Mouse (Mus musculus) c-Kit-positive CD71-negative TER-119-negative erythroid progenitor cells, embryonic 14.5 days (primary cell): ENCODE measurements around the gene Slc12a8.
"Not testable (repeated sequence)": the region's sequence is repeated elsewhere in the genome, so short reads cannot be mapped to it uniquely, and the experiment has no call there.

Source experiments
- DNase-seq: peaks from one replicate; pipeline ENCODE4 v3.0.0-alpha.2; 2013; ENCODE audit warnings: low read depth

The Slc12a8 gene

DNA sequence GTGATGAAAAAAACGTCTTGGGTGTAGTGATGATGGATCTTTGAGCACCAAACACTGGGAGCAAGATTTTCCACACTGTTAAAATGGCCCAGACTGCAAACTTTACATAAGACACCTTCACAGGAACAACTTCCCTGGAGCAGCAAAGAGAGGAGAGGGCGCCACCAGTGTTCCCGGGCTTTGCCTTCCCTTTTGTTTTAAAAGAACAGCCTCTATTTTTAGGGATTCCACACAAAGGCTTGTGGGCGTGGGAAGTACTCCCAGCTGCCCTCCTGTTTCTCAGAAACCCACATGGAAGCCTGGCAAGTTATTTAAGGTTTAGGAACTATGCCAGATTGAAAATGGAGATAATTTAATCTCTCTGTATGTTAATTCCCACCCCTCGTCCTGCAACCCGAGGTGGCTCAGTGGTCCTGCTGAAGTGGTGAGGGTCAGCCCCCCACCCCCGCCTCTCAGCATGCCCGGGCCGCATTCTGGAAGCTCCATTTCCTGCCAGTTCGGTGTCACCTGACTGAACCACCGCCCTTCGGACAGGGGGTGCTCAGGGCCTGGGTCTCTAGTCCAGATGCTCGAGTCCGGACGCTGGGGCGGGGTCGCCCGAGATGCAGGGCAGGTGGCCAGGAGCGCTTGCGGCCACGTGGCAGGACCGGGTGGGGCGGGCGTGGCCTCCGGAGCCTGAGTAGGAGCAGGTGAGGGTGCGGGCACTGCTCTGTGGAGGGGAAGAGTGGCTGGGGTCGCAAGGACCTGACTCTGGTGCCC lies at the start of gene Slc12a8:
TSS of gene Slc12a8 (plus strand) at position 522 of the 759 bp plus-strand sequence.
- DNase-seq, result no peak

DNA sequence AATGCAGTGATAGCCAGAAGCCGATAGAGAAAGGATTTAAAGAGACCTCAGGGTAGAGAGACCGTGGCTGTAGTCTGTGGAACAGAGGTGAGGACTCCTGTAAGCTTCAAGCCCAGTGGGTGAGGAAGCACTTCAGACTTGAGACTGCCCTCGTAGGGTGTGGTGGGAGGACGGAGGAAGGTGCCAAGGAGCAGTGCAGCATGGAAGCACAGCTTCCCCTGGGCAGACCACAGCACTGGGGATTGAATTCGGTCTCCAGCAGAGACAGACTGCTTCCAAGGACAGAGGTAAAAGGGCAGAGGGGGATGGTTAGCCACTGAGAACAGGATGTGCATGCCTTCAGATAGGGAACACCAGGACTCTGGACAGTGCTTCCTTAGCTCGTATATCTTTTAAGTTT lies 49.7 kb upstream of the Slc12a8 start:
- DNase-seq, result no peak

DNA sequence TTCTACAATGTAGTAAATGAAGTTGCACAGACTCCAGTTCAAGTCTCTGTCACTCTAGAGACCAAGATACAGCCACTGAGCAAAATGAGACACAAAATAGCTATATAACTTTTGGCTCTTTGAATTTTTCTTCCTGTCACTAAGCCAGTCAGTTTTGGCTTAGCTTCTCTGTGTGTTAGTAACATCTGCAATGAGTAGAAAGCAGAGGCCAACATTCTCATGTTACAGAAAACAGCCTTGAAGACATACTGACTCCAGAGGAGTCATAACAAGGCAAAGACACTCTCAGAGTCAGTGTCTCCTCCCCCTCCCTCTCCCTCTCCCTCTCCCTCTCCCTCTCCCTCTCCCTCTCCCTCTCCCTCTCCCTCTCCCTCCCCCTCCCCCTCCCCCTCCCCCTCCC lies 47.2 kb upstream of the Slc12a8 start:
- no peak for DNase-seq

DNA sequence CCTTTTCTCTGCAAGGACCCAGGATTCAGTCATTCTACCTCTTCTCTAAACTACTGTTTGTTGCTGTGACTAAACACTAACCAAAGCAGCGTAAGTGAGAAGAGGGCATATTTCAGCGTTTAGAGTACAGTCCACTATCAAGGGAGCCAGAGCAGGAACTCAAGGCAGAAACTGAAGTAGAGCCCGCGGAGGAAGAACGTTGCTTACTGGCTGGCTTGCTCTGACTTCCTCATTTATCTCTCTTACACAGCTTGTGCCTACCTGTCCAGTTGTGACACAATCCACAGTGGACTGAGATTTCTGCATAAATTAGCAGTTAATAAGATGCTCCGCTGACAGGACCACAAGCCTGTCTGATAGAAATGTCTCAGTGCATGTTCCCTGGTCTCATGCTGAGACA lies 42.7 kb upstream of the Slc12a8 start:
- no peak for DNase-seq

DNA sequence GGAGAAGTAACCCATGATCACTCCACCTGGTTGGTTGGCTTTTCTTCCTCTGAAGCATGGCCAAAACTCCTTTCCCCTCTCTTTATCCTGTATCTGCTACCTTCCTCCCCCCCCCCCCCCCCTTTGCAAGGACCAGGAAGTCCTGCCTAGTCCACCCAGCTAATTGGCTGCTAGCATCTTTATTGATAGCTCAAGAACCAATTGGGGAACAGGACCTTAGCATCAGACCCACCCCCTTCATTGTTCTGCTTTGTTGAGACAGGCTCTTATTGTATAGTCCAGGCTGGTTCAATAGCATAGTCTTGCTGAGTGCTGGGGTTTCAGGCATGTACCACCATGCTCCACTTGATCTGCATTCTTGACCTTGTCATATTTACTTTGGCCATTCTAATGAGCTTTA lies 37.2 kb upstream of the Slc12a8 start:
- DNase-seq, result no peak

DNA sequence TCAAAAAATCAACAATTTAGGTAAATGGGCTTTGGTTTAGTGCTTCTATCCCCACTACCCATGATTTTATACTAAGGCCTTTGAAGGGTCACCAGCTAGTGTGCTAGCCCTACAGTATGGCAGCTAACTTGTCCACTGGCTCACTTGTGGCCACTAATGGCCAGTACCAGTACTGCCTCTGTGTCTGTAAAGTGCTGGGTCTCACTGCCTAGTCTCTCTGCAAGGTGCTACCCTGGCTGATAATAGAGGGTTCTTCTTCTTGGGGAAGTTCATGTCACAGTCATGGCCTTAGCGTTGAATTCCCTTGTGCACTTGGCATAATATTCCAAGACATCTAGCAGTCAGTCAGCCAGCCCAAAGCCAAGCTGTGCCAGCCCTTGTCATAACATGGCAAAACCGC lies 36.0 kb upstream of the Slc12a8 start:
- no peak for DNase-seq

DNA sequence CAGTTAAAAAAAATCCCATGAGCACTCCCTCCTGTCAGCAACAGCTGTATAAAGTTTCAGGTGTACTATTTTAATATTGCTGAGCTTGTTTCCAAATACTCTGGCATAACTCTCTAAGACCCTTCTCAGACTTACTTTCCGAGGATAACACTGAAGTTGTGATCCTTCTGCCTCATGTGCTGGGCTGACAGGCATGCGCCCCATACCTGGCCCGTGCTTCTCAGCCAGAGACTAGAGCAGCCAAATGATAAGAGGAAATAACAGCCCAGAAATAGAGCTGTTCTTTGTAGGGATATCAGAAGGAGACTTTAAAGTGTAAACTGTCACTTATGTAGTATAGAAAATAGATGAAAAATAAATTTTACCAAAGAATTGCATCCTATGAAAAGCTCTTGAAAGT lies 34.8 kb upstream of the Slc12a8 start:
- no peak for DNase-seq

DNA sequence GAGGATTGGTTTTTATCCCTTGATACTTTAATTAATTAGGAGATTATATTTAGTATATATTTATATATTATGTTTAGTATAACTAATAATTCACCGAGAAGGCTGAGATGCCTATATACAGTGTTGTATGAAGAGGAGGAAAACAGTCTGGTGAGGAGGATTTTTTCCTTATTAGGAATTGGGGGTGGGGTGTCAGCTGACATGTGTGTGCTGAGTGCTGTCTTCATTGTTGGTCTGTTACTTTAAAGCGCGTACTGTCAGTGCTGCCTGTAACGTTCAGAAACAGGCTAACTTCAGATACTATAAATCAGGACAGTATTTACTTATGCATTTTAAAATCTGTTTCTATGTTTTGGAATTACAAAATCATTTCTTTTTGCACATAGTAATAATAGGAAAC lies 29.4 kb upstream of the Slc12a8 start:
- no peak for DNase-seq

DNA sequence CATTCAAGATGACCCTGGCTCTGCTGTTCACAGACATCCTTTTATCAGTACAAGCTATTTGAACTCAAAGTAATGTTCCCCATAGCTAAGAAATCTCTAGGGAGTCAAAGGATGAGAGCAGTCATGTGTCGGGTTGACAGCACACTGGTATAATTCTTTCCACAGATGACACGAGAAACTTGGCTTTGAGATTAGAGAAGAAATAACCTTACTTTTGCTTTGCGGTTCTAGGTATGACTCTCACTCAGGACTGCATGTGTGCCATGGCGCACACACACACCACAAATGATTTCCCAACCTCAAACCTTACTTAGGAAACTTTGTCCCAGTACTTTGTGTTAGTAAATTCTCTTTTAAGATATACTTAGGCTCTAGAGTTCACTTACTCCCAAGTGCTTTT lies 22.8 kb upstream of the Slc12a8 start:
- no peak for DNase-seq

DNA sequence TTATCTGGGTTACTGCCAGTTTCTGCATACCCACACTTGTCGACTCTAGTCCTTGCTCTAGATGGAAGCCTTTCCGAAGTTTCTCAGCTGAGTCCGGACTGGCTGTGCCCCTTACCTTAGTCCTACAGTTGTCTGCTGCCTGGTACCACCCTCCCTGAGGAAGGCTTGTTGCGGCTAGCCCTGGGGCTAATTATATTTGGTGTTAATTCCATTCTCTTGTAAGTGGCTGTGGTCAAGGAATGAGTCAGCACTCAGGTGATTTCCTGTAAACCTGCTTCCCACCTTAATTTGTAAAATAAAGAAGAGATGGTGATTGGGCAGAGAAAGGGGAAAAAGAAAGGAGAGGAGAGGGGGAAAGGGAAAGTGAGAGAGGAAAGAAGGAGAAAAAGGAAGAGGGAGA lies 9.0 kb upstream of the Slc12a8 start:
- no peak for DNase-seq

DNA sequence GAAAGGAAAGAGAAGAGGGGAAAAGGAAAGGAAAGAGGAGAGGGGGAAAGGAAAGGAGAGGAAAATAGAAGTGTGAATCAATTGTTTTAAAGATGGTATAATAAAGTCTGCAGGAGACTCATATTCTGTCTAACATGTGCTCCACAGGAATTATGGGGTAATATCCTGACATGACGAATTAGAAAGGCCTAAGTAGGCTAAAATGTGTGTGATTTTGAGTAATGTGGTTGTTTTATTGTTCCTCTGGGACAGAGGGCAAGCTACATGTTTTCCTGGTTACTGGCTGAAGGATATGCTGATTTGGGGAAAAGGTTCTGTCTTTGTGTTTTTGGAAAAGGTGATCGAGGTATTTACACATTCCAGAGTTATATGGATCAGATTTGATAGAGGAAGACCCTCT lies 7.9 kb upstream of the Slc12a8 start:
- DNase-seq, result not testable (repeated sequence)

DNA sequence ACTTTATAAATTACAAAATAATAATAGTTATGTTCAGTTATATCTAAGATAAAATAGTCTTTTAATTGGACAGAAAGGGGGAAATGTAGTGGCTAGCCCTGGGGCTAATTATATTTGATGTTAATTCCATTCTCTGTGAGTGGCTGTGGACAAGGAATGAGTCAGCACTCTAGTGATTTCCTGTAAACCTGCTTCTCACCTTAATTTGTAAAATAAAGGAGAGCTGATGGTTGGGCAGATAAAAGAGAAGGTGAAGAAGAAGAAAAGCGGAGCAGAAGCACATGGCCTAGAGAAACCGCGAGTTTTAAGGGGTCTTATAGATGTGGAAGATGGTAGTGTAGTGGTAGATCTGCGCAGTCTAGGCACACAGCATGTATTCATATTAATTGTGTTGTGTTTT lies 6.3 kb upstream of the Slc12a8 start:
- not testable (repeated sequence) for DNase-seq

DNA sequence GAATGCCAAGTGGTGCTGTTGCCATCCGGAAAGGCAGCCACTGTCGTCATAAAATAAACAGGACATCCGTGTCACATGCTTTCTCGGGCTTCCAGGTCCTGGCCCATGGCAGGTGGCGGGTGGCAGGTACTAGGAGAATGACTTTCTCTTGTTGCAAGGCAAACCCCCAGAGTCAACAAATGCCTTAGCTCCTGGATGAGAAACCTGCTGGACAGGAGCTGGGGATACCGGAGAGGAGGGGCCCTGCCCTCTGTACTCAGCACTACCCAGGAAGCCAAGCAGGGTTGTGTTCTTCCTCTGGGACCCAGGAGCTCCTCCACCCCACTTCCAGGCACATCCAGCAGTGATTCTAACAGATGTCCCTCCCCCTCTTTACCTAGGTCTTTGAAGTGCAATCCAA lies 4.6 kb upstream of the Slc12a8 start:
- DNase-seq, result no peak

DNA sequence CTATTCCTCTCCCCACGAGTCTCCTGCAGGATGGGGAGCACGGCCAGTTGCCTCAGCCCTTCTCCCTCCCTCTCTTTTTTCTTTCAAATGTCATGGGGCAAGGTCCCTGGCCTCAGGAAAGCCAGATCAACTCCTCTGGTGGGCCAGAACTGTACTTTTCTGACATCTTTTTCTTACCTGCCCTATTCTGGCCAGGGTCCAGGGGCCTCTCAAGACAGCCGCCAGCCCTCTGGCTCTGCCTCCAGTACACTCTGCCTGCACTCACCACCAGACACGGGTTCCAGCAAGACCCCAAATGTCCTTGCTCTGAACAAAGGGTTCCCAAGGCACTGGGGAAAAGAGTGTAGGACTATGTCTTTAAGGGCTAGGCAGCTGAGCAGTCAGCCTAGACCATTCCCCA lies 499 bp downstream of the Slc12a8 start:
- no peak for DNase-seq

DNA sequence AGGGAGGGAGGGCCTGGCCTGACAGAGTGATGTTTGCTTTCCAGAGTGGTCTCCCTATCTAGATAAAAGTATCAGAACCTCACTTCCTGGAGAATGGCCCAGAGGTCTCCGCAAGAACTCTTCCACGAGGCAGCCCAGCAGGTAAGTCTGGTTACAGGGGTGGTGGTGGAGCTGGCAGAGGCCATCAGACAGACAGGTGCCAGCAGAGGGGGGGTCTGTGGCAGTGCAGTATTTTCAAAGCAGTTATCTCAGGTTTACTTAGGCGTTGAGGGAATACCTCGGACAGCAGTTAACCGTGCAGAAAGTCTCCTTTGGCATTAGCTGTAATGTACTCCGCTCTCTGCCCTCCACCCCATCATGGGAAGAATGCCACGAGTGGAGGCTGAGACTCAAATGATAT lies 1.1 kb downstream of the Slc12a8 start:
- no peak for DNase-seq

DNA sequence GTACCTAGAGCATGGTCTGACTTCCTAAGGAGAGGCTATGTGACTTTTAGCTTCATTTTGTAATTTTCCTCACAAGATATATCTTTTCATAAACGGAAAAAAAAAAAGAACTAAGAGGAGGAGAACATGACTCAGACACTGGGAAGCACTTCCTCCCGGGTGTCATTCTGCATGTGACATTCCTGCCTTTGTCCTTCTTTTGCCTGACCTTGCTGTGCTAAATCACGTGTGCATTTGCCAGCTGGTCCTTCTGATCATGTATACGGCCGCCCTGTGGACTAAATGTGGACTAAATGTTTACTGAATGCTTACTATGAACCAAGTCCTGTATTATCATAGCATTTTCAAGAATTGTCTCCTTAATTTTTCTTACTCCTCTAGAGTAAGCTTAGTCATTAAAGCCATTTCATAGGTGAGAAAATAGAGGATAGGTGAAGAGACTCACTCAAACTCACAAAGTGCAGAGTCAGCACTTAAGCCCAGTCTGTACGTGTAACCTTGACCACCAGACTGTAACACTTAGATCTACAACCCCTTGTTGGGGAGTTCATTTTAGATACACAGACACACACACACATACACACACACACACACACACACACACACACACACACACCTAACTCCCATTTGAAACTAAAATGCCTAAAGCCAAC lies 2.9 kb downstream of the Slc12a8 start:
- no peak for DNase-seq

DNA sequence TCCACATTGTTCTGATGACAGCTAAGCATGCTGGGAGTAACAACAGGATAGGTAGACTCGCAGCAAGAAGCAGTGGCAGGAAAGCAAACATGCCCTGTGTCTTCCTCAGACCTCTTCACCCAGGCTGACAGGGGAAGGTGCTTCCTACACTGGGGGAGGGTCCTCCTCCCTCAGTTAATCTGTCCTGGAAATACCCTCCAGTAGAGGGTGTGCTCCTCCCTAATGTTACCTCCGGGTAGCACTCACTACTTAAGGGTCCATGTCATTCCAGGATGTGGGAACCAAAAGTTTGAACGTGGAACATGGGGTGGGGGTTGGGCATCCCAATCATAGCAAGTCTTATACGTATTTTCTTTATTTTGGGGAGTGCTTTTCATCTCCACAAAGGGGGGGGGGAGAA lies 5.4 kb downstream of the Slc12a8 start:
- DNase-seq, result no peak

DNA sequence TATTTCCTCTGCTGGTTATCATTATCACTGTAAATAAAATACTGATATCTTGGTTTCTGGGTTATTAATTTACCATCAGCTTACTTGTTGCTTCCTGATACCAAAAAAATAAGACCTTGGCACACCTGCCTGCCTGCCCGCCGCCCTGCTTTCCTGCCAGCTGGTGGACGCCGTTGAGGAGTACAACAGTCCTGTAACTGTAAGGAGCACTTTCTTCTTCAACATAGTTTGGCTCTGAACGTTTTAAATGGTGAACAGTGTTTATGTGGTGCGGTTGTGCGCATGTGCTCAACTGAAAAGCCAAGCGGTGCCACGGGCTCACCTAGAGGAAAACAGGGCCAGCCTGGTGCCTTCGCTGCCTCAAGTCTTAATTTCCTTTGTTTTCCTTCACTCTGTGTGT lies 6.4 kb downstream of the Slc12a8 start:
- DNase-seq, result no peak

DNA sequence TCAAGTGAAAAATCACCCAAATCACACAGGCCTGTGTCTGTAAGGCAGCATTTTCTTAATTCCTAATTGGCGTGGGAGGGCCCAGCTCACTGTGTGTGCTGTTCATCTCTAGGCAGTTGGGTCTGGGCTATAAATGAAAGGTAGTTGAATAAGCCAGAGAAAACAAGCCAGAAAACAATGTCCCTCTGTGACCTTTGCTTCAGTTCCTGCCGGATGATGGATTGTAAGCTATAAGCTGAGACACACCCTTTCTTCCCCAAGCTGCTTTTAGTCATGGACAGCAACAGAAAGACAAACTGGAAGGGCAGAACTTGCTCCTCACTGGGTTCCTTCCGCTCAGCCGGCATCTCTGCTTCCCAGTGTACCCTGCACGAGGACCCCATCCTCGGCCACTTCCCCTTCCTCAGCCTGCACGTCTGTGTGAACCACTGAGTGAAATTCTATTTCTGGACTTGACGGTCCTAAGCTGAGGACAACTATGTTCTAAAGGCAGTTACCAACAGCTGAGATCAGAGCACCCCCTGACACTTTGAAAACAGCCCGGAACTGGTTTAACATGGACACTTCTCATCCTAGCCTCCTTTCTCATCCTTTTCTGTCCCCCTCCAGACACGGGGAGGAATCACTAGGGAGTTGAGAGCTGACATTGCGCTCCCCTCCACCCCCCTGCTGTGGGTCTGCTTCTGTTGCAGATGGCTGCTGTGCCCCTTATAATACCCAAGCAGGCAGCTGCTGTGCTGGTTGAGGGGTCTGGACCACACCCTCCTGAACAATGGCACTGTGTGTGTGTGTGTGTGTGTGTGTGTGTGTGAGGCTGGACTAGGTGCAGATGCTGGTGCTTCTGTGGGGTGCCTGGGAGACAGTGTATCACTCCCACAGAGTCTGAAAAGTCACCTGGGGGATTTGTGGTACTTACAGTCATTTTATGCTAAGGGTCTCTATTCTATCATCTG lies 12.7 kb downstream of the Slc12a8 start:
- DNase-seq, result no peak

DNA sequence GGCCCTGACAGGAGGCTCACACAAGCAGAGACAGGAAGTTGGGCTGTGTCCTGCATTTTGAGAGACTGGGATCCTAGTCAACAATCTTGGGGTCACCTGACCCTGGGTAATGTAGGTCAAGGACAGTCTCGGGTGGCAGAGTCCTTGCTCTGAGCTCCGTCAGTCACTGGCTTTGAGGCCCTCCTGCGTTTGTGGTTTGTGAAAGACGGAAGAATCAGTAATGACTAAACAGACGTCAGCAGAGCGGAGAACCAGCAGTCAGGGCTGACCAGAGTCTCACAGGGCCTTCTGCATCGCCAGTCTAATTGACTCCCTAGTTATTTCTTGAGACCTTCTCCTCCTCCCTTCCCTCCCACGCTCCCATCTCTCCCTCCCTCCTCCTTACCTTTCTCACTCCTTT lies 14.1 kb downstream of the Slc12a8 start:
- DNase-seq, result no peak

DNA sequence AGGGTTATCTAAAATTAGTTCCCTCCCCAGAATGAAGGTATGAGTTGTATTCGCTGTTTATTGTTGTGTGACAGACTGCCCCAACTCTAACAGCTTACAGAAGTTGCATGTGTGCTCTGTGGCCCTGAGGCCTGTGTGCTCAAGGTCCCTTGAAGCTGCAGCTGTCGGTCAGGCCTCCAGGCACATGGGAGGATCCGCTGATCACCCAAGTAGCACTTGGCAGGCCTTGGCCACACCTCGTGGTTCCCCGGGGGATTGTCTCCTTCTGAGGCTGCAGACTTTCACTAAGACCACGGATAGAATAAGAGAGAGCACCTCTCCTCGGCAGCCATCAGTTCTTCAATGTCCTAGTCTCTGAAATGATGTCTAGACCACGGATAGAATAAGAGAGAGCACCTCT lies 19.3 kb downstream of the Slc12a8 start:
- DNase-seq, result no peak

DNA sequence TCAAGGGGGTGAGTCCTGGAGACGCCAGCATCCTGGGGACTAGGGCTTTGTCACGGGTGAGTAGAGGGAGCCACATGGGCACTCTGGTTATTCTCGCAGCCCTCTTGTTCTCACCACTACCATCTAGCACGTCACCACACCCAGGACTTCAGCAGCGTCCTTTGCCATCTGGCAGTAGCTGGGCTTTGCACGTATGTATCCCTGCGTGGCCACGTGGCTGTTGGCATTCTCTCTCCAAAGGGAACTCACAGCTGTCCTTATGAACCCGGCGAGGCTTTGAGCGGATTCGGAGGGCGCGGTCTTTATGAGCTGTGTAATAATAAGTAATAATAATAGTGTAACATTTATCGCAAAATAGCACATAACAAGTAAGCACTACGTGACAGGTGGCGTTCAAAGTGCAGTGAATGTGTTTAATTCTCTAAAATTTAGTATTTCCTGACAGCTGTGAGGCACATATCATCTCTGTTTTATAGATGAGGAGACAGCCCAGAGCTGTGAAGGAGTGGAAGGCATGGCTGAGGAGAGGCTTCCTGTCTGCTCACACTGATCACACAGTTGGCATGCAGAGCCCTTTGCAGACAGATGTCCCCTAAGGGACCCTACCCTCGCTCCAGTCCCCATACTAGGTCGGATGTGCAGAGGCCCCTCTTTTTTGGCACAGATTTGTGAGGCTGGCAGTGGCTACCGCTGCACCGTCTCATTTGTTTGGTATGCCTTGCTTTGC lies 20.5 kb downstream of the Slc12a8 start:
- DNase-seq, result no peak
